Mouse (Mus musculus): ENCODE data around the gene Tex14. TPM values are rescaled to one million over a fixed set of nuclear protein-coding genes. Genes with fewer than 3 reads are reported as not detected.

The Tex14 gene
- polyA plus RNA-seq, 1 experiment from 2014 or later: 0.38 TPM

- peak overlapping the region; percentile 77 for H3K4me2 ChIP-seq (ENCODE audit: low read length)
- no peaks in the 10 kb centered on the region for H3K27me3 ChIP-seq (ENCODE audit: control insufficient read depth, insufficient read depth, low read length)
- peak overlapping the region in 1 of 2 experiments; percentile 65; a peak in 2 of 4 replicates for H3K27ac ChIP-seq (replicated peaks in 1 of 2; ENCODE audit: control insufficient read depth in 1 of 2, insufficient read depth in 1 of 2, low read depth in 2 of 2, low read length in 2 of 2)
- peaks cover 15 to 28% of the 10 kb centered on the region in 2 experiments for H3K4me1 ChIP-seq (ENCODE audit: control insufficient read depth in 2 of 2, insufficient read depth in 2 of 2, low read length in 2 of 2)
- H3K4me3 ChIP-seq (ENCODE audit: control insufficient read depth in 1 of 2, insufficient read depth in 1 of 2, low read depth in 1 of 2, low read length in 2 of 2): no peak overlapping the region
- no peak for ATAC-seq (ENCODE audit: insufficient number of reproducible peaks, insufficient read depth, low FRiP score, low read depth)
- H3K36me3 ChIP-seq (ENCODE audit: control insufficient read depth, insufficient read depth, low read length): no peaks in the 10 kb centered on the region
- no peaks in the 10 kb centered on the region for H3K9me3 ChIP-seq (ENCODE audit: control insufficient read depth, low read length)
- 33% methylated on average over 1 of the region's 1 CpGs for WGBS
- no peak overlapping the region for H3K9ac ChIP-seq (ENCODE audit: low read length)
These were observed 174.8 kb downstream of the Tex14 start for GRCm38 (mm10) chr11:87579713-87580112.

DNA sequence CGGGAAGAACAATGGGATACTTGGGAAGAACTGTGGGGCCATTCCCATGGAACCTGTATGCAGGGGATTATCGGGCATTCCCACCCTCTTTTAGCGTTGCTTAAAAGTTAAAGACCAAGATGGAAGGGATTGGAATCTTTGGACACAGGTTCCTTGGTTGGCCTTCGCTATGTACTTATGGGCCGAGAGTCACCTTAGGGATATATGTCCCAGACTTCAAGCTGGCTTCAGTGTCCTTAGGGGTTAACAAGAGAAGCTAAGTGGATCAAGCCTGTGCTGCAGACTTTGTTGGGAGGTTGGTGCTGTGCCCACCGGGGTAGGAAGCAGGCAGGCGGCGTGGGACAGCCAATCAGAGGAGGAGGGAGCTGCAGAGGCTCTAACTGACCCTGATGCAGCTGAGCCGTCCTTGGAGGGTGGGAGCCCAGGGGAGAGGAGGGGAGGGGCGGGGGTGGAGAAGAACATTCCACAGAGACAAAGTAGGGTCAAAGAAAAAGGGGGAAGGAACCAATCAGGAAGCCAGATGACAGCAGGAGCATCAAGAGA, 175.7 kb downstream of the Tex14 start:
- no peak overlapping the region for H3K4me3 ChIP-seq (ENCODE audit: control insufficient read depth in 1 of 2, insufficient read depth in 1 of 2, low read depth in 1 of 2, low read length in 2 of 2)
- ATAC-seq (ENCODE audit: insufficient number of reproducible peaks, insufficient read depth, low FRiP score, low read depth): no peak
- H3K36me3 ChIP-seq (ENCODE audit: control insufficient read depth, insufficient read depth, low read length): no peaks in the 10 kb centered on the region
- no peaks in the 10 kb centered on the region for H3K9me3 ChIP-seq (ENCODE audit: control insufficient read depth, low read length)
- H3K4me1 ChIP-seq (ENCODE audit: control insufficient read depth in 2 of 2, insufficient read depth in 2 of 2, low read length in 2 of 2): peaks cover 11 to 26% of the 10 kb centered on the region in 2 experiments
- H3K27ac ChIP-seq (replicated peaks in 1 of 2; ENCODE audit: control insufficient read depth in 1 of 2, insufficient read depth in 1 of 2, low read depth in 2 of 2, low read length in 2 of 2): no peak overlapping the region
- H3K4me2 ChIP-seq (ENCODE audit: low read length): no peak overlapping the region
- H3K27me3 ChIP-seq (ENCODE audit: control insufficient read depth, insufficient read depth, low read length): no peaks in the 10 kb centered on the region
- no peak overlapping the region for H3K9ac ChIP-seq (ENCODE audit: low read length)
- WGBS: 59% methylated on average over 10 of the region's 10 CpGs

DNA sequence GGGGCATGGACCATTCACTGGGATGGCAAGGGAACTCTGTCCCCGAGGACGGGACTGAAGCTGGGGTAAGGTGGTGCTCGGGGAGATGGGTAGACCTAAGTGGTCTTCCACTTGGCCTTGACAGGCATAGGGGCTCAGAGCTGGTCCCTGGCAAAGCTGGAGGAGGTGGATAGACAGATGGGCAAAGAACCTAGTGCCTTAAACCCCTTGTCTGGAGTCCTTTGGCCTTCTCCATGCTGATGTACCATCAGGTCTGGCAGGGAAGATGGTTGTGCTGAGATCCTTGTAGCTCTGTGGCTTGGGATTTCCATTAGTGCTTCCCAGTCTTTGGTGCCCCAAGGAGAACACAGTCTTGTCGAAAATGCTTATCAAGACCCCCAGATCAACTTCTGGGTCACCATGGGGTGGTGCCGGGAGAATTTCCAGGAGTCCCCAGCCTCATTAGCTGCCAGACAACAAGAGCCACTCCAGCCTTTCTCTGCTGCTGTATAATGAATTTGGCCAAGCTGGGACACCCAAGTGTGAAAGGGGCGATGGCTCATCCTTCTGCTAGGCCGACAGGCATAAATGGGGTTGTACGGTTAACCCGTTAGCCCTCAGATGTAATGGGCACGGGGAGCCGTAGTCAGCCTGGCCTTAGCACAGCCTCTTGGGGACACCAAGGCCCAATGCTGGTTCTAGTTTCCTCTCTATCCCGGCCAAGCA, 176.4 kb downstream of the Tex14 start:
- Histone ChIP-seq H3K9me3 (ENCODE audit: control insufficient read depth, low read length) (no peaks in the 10 kb centered on the region), H3K4me3 (ENCODE audit: control insufficient read depth in 1 of 2, insufficient read depth in 1 of 2, low read depth in 1 of 2, low read length in 2 of 2) (no peak overlapping the region), H3K27ac (replicated peaks in 1 of 2; ENCODE audit: control insufficient read depth in 1 of 2, insufficient read depth in 1 of 2, low read depth in 2 of 2, low read length in 2 of 2) (no peak overlapping the region), H3K27me3 (ENCODE audit: control insufficient read depth, insufficient read depth, low read length) (no peaks in the 10 kb centered on the region), H3K9ac (ENCODE audit: low read length) (no peak overlapping the region), H3K36me3 (ENCODE audit: control insufficient read depth, insufficient read depth, low read length) (no peaks in the 10 kb centered on the region), H3K4me2 (ENCODE audit: low read length) (no peak overlapping the region), H3K4me1 (ENCODE audit: control insufficient read depth in 2 of 2, insufficient read depth in 2 of 2, low read length in 2 of 2) (peaks cover 11 to 26% of the 10 kb centered on the region in 2 experiments)
- no peak for ATAC-seq (ENCODE audit: insufficient number of reproducible peaks, insufficient read depth, low FRiP score, low read depth)
- 83% methylated on average over 12 of the region's 12 CpGs for WGBS

GRCm38 (mm10) chr11:87581933-87582710, 177.3 kb downstream of the Tex14 start:
- 85% methylated on average over 8 of the region's 8 CpGs for WGBS
- Histone ChIP-seq H3K4me2 (ENCODE audit: low read length) (no peak overlapping the region), H3K9me3 (ENCODE audit: control insufficient read depth, low read length) (no peaks in the 10 kb centered on the region), H3K4me1 (ENCODE audit: control insufficient read depth in 2 of 2, insufficient read depth in 2 of 2, low read length in 2 of 2) (peaks cover 11 to 26% of the 10 kb centered on the region in 2 experiments), H3K27ac (replicated peaks in 1 of 2; ENCODE audit: control insufficient read depth in 1 of 2, insufficient read depth in 1 of 2, low read depth in 2 of 2, low read length in 2 of 2) (no peak overlapping the region), H3K36me3 (ENCODE audit: control insufficient read depth, insufficient read depth, low read length) (no peaks in the 10 kb centered on the region), H3K27me3 (ENCODE audit: control insufficient read depth, insufficient read depth, low read length) (no peaks in the 10 kb centered on the region), H3K4me3 (ENCODE audit: control insufficient read depth in 1 of 2, insufficient read depth in 1 of 2, low read depth in 1 of 2, low read length in 2 of 2) (no peak overlapping the region), H3K9ac (ENCODE audit: low read length) (no peak overlapping the region)
- no peak for ATAC-seq (ENCODE audit: insufficient number of reproducible peaks, insufficient read depth, low FRiP score, low read depth)

- H3K4me3 ChIP-seq (ENCODE audit: control insufficient read depth in 1 of 2, insufficient read depth in 1 of 2, low read depth in 1 of 2, low read length in 2 of 2): no peak overlapping the region
- ATAC-seq (ENCODE audit: insufficient number of reproducible peaks, insufficient read depth, low FRiP score, low read depth): no peak
- H3K4me2 ChIP-seq (ENCODE audit: low read length): no peak overlapping the region
- no peak overlapping the region for H3K9ac ChIP-seq (ENCODE audit: low read length)
- H3K27ac ChIP-seq (replicated peaks in 1 of 2; ENCODE audit: control insufficient read depth in 1 of 2, insufficient read depth in 1 of 2, low read depth in 2 of 2, low read length in 2 of 2): no peak overlapping the region
- H3K36me3 ChIP-seq (ENCODE audit: control insufficient read depth, insufficient read depth, low read length): no peaks in the 10 kb centered on the region
- no peaks in the 10 kb centered on the region for H3K9me3 ChIP-seq (ENCODE audit: control insufficient read depth, low read length)
- no peaks in the 10 kb centered on the region for H3K27me3 ChIP-seq (ENCODE audit: control insufficient read depth, insufficient read depth, low read length)
- peaks cover 3 to 18% of the 10 kb centered on the region in 2 experiments; a peak in 3 of 4 replicates for H3K4me1 ChIP-seq (ENCODE audit: control insufficient read depth in 2 of 2, insufficient read depth in 2 of 2, low read length in 2 of 2)
- WGBS: 80% methylated on average over 6 of the region's 6 CpGs
These were observed 178.6 kb downstream of the Tex14 start for GRCm38 (mm10) chr11:87583291-87584034.

- H3K4me1 ChIP-seq (ENCODE audit: control insufficient read depth in 2 of 2, insufficient read depth in 2 of 2, low read length in 2 of 2): peaks cover 4 to 12% of the 10 kb centered on the region in 2 experiments; a peak in 3 of 4 replicates
- 75% methylated on average over 10 of the region's 10 CpGs for WGBS
- ATAC-seq (ENCODE audit: insufficient number of reproducible peaks, insufficient read depth, low FRiP score, low read depth): no peak
- H3K9me3 ChIP-seq (ENCODE audit: control insufficient read depth, low read length): no peaks in the 10 kb centered on the region
- no peaks in the 10 kb centered on the region for H3K36me3 ChIP-seq (ENCODE audit: control insufficient read depth, insufficient read depth, low read length)
- H3K4me3 ChIP-seq (ENCODE audit: control insufficient read depth in 1 of 2, insufficient read depth in 1 of 2, low read depth in 1 of 2, low read length in 2 of 2): no peak overlapping the region
- H3K9ac ChIP-seq (ENCODE audit: low read length): no peak overlapping the region
- H3K27me3 ChIP-seq (ENCODE audit: control insufficient read depth, insufficient read depth, low read length): no peaks in the 10 kb centered on the region
- H3K4me2 ChIP-seq (ENCODE audit: low read length): no peak overlapping the region
- H3K27ac ChIP-seq (replicated peaks in 1 of 2; ENCODE audit: control insufficient read depth in 1 of 2, insufficient read depth in 1 of 2, low read depth in 2 of 2, low read length in 2 of 2): peak overlapping the region; percentile 32 to 61; a peak in 3 of 4 replicates
These were observed 180.0 kb downstream of the Tex14 start for GRCm38 (mm10) chr11:87584711-87585505.

Data from heart, embryonic 14.5 days (tissue).